Mouse (Mus musculus) left cerebral cortex, adult 8-10 months (tissue): Measurements from ENCODE around the gene Abcb4. TPM values are rescaled to one million over a fixed set of nuclear protein-coding genes. Genes with fewer than 3 reads are reported as not detected.
"Not testable (repeated sequence)": the region's sequence is repeated elsewhere in the genome, so short reads cannot be mapped to it uniquely, and the experiment has no call there.

Experiments
- DNase-seq, 2 experiments: peaks; one replicate each; pipeline ENCODE4 v3.0.0; 2022; ENCODE audit warnings: low spot score in 2 of 2
- total RNA-seq, 4 experiments: library from RNA; stranded (reverse); gene quantifications; 2 replicates each; pipeline ENCODE4 v1.2.4; 2022

Gene Abcb4
- total RNA-seq = 1 to 10 TPM; 4.7 to 5.5 (median 4.9) TPM

- peak; percentile 51 for DNase-seq
Observed at GRCm38 (mm10) chr5:8893300-8894103, at the start of gene Abcb4. Abcb4 (plus strand) TSS chr5:8893717.

GRCm38 (mm10) chr5:8848607-8849575, 44.6 kb upstream of the Abcb4 start:
- DNase-seq = not testable (repeated sequence)

GRCm38 (mm10) chr5:8850851-8851250, 42.7 kb upstream of the Abcb4 start:
- no peak for DNase-seq

GRCm38 (mm10) chr5:8857201-8857600, 36.3 kb upstream of the Abcb4 start:
- DNase-seq = no peak

- no peak for DNase-seq
Observed at GRCm38 (mm10) chr5:8861811-8862210, 31.7 kb upstream of the Abcb4 start.

- no peak for DNase-seq
Observed at GRCm38 (mm10) chr5:8863580-8864337, 29.8 kb upstream of the Abcb4 start.

GRCm38 (mm10) chr5:8865630-8866029, 27.9 kb upstream of the Abcb4 start:
- DNase-seq = not testable (repeated sequence)

GRCm38 (mm10) chr5:8866366-8866765, 27.2 kb upstream of the Abcb4 start:
- no peak for DNase-seq

- DNase-seq = no peak
Observed at GRCm38 (mm10) chr5:8868019-8868418, 25.5 kb upstream of the Abcb4 start.

GRCm38 (mm10) chr5:8872979-8873915, 20.3 kb upstream of the Abcb4 start:
- DNase-seq = no peak

GRCm38 (mm10) chr5:8877086-8877485, 16.4 kb upstream of the Abcb4 start:
- DNase-seq = no peak

GRCm38 (mm10) chr5:8877800-8878199, 15.7 kb upstream of the Abcb4 start:
- no peak for DNase-seq

GRCm38 (mm10) chr5:8885837-8886236, 7.7 kb upstream of the Abcb4 start:
- DNase-seq = no peak

GRCm38 (mm10) chr5:8894104-8894425, 548 bp downstream of the Abcb4 start:
- DNase-seq = peak in 1 of 2 experiments; percentile 37

- DNase-seq = no peak
Observed at GRCm38 (mm10) chr5:8894641-8895490, 1.3 kb downstream of the Abcb4 start.

GRCm38 (mm10) chr5:8896198-8896597, 2.7 kb downstream of the Abcb4 start:
- DNase-seq = no peak

GRCm38 (mm10) chr5:8898246-8898645, 4.7 kb downstream of the Abcb4 start:
- DNase-seq = no peak

- DNase-seq = no peak
Observed at GRCm38 (mm10) chr5:8901001-8901400, 7.5 kb downstream of the Abcb4 start.

GRCm38 (mm10) chr5:8902141-8902817, 8.8 kb downstream of the Abcb4 start:
- DNase-seq = no peak
